Mouse (Mus musculus) myocyte (in vitro differentiated cells): ENCODE data around the gene Cage1. TPM values are rescaled to one million over a fixed set of nuclear protein-coding genes. Genes with fewer than 3 reads are reported as not detected.
A peak's percentile ranks its signal among the peaks of the same experiment; 100 is the strongest.

Experiments
- H3K27me3 ChIP-seq: one replicate; pipeline ENCODE4 v1.6.1; 2011; ENCODE audit not compliant: control insufficient read depth, insufficient read depth, insufficient read length
- H3K36me3 ChIP-seq: one replicate; pipeline ENCODE4 v1.6.1; 2011; ENCODE audit not compliant: control insufficient read depth, insufficient read depth
- H3K4me2 ChIP-seq: one replicate; pipeline ENCODE4 v1.6.1; 2011; ENCODE audit warnings: low read depth, control low read depth
- H3K4me3 ChIP-seq: one replicate; pipeline ENCODE4 v1.5.1; 2011; ENCODE audit warnings: mild to moderate bottlenecking, control low read depth, moderate library complexity
- H3K79me2 ChIP-seq: one replicate; pipeline ENCODE4 v1.6.1; 2011; ENCODE audit not compliant: control insufficient read depth, insufficient read depth
- H3ac ChIP-seq: one replicate; pipeline ENCODE4 v1.6.1; 2011; ENCODE audit not compliant: control insufficient read depth, insufficient read length
- CEBPB ChIP-seq: IDR thresholded peaks from 2 replicates; pipeline ENCODE4 v1.6.1; 2011; ENCODE audit warnings: mild to moderate bottlenecking, moderate library complexity; ENCODE audit not compliant: poor library complexity, insufficient read depth, severe bottlenecking
- E2F4 ChIP-seq: IDR thresholded peaks from one replicate; pipeline ENCODE4 v1.6.1; 2011; ENCODE audit warnings: mild to moderate bottlenecking, control low read depth, moderate library complexity; ENCODE audit not compliant: insufficient read depth
- MAX ChIP-seq: IDR thresholded peaks from one replicate; pipeline ENCODE4 v1.6.1; 2011; ENCODE audit warnings: low read depth, mild to moderate bottlenecking, control low read depth
- MYOD1 ChIP-seq, 3 experiments: IDR thresholded peaks; one replicate each; pipeline ENCODE4 v1.6.1; 2011; ENCODE audit warnings: control low read depth in 2 of 3, low read depth in 2 of 3, mild to moderate bottlenecking in 2 of 3, moderate library complexity in 1 of 3; ENCODE audit not compliant: insufficient read length in 2 of 3, control insufficient read depth in 1 of 3
- MYOG ChIP-seq, 3 experiments: IDR thresholded peaks; one replicate each; pipeline ENCODE4 v1.6.1; 2011; ENCODE audit warnings: control low read depth in 2 of 3, low read depth in 2 of 3, mild to moderate bottlenecking in 2 of 3; ENCODE audit not compliant: insufficient read length in 2 of 3, control insufficient read depth in 1 of 3, insufficient read depth in 1 of 3
- POLR2A ChIP-seq: IDR thresholded peaks from one replicate; pipeline ENCODE4 v1.6.1; 2011; ENCODE audit warnings: low read depth, mild to moderate bottlenecking, control low read depth, moderate library complexity; ENCODE audit not compliant: insufficient read length
- POLR2AphosphoS2 ChIP-seq: IDR thresholded peaks from one replicate; pipeline ENCODE4 v1.6.1; 2011; ENCODE audit warnings: low read depth, control low read depth; ENCODE audit not compliant: insufficient read length
- REST ChIP-seq: IDR thresholded peaks from one replicate; pipeline ENCODE4 v1.6.1; 2011; ENCODE audit warnings: mild to moderate bottlenecking, control low read depth, moderate library complexity; ENCODE audit not compliant: insufficient read depth, insufficient read length
- SRF ChIP-seq: IDR thresholded peaks from one replicate; pipeline ENCODE4 v1.6.1; 2011; ENCODE audit warnings: low read depth; ENCODE audit not compliant: control insufficient read depth, insufficient read length
- TCF12 ChIP-seq: IDR thresholded peaks from one replicate; pipeline ENCODE4 v1.6.1; 2011; ENCODE audit warnings: mild to moderate bottlenecking, control low read depth; ENCODE audit not compliant: poor library complexity, insufficient read depth, severe bottlenecking
- TCF3 ChIP-seq: IDR thresholded peaks from one replicate; pipeline ENCODE4 v1.6.1; 2011; ENCODE audit warnings: low read depth, control low read depth; ENCODE audit not compliant: insufficient read length
- USF1 ChIP-seq: IDR thresholded peaks from one replicate; pipeline ENCODE4 v1.6.1; 2011; ENCODE audit warnings: low read depth, mild to moderate bottlenecking, control low read depth, moderate library complexity
- polyA plus RNA-seq: library from polyadenylated mRNA; unstranded; fragments of >200 nt; fragmentation: generic; extraction: Trizol; gene quantifications from one replicate; pipeline ENCODE4 v1.2.1, GENCODE M21; 2012; ENCODE audit warnings: missing spikeins

The Cage1 gene
- polyA plus RNA-seq, 1 experiment: 0.35 TPM

DNA sequence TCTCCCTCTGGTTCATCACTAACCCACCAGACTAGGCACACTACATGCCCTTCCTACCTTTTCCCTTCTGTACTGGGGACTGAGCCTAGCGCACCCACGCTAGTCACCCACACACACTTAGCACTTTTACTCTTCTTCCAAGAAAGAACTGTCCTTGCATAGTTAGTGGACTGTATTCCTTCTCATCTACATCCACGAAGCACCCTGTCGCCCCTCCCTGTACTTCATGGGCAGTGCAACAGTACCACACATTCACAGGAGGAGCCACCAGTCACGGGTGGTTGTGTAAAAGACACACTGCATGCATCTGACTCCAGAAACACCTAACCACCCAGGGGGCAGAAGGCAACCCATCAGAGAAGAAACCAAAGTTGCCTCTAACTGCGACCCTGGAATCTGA, 62.8 kb downstream of the Cage1 start:
- H3ac ChIP-seq: no peak overlapping the region
- peaks cover 20% of the 10 kb centered on the region for H3K36me3 ChIP-seq
- H3K27me3 ChIP-seq: no peaks in the 10 kb centered on the region
- no peak overlapping the region for H3K4me2 ChIP-seq
- no peaks in the 10 kb centered on the region for H3K79me2 ChIP-seq
- H3K4me3 ChIP-seq: no peak overlapping the region
- TF ChIP-seq MAX (no peak), TCF3 (no peak)

DNA sequence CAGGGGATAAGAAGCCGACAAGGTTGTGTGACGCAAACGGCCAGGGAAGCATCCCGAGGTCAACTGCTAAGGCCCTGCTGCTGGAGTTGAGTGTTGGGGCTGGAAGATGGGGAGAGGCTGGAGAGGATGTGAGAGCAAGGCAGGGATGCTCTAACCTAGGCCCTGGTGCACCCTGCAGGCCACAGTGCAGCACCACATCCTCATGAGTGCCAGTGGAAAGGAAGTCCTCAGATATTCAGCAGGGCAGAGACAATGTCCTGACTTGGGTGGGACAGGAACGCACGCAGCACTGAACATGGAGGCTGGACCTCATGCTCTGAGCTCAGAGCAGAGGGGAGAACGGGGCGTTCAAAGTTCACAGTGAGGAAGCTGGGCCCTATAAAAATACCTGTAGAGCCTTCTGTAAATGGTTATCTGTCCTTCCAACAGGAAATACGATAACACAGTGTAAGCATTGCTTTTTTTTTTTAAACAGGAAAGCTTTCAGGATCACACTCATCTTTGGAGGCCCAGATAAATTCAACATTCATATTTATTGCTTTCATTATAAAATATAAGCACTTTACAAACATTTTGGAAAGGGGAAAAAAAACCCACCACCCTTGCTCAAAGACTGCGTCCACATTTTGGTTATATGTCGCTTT, 65.9 kb downstream of the Cage1 start:
- peak; percentile 30 for TF ChIP-seq POLR2AphosphoS2
- no peak for TF ChIP-seq MAX
- Histone ChIP-seq H3K79me2 (no peaks in the 10 kb centered on the region), H3K4me3 (no peak overlapping the region), H3K36me3 (no peaks in the 10 kb centered on the region), H3K27me3 (no peaks in the 10 kb centered on the region), H3K4me2 (no peak overlapping the region), H3ac (no peak overlapping the region)

DNA sequence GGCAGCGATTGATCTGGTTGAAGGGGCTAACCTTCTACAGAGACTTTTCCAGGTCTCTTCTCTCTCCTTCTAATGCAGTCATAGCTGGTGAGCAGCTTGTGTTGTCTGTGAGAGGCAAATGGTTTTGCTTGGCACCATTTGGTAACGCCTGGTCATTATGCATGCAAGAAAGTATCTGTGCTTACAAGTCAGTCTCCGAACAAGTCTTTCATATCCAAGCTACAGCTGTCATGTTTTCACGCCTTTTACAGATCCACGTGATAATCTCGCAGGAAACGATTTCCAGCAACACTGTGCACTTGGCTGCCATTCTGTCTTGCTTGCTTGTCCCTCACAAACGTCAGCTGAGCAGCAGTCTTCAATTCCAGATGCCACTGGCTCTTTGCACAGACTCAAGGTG, 66.9 kb downstream of the Cage1 start:
- Histone ChIP-seq H3K27me3 (no peaks in the 10 kb centered on the region), H3K36me3 (no peaks in the 10 kb centered on the region), H3K79me2 (no peaks in the 10 kb centered on the region), H3ac (no peak overlapping the region), H3K4me3 (no peak overlapping the region), H3K4me2 (no peak overlapping the region)
- TF ChIP-seq SRF (no peak), CEBPB (no peak), MAX (no peak), MYOD1 (IDR thresholded peaks at IDR 0.05; ENCODE audit: control insufficient read depth in 1 of 3, insufficient read length in 2 of 3, low read depth in 2 of 3) (no peak), REST (no peak), POLR2A (no peak), POLR2AphosphoS2 (no peak), TCF12 (no peak), E2F4 (no peak), MYOG (IDR thresholded peaks at IDR 0.05; ENCODE audit: control insufficient read depth in 1 of 3, insufficient read depth in 1 of 3, insufficient read length in 2 of 3, low read depth in 2 of 3) (no peak), TCF3 (no peak), USF1 (no peak)

DNA sequence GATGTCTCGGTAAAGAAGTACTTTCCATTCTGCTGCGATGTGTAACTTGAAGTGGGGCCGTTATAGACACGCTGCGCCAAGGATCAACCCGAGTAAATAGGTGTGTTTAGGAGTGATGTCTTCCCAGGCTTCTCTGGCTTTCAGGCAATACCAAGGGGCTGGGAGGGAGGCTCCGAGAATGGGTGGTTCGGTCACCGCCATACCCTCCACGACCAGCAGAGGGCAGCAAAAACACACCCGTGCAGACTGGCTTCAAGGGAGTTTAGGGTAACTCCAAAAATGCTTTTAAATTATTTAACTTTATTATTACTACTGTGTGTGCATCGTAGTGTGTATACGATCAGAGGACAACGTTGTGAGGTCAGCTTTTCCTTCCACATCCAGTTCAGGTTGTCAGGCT, 67.5 kb downstream of the Cage1 start:
- H3K4me2 ChIP-seq: no peak overlapping the region
- H3ac ChIP-seq: no peak overlapping the region
- H3K4me3 ChIP-seq: no peak overlapping the region
- H3K79me2 ChIP-seq: no peaks in the 10 kb centered on the region
- no peak for TF ChIP-seq MAX
- no peak for TF ChIP-seq TCF12
- TF ChIP-seq REST: no peak
- TF ChIP-seq MYOD1 (IDR thresholded peaks at IDR 0.05; ENCODE audit: control insufficient read depth in 1 of 3, insufficient read length in 2 of 3, low read depth in 2 of 3): no peak
- no peak for TF ChIP-seq TCF3
- TF ChIP-seq CEBPB: no peak
- no peak for TF ChIP-seq SRF
- TF ChIP-seq MYOG (IDR thresholded peaks at IDR 0.05; ENCODE audit: control insufficient read depth in 1 of 3, insufficient read depth in 1 of 3, insufficient read length in 2 of 3, low read depth in 2 of 3): no peak
- H3K27me3 ChIP-seq: no peaks in the 10 kb centered on the region
- no peaks in the 10 kb centered on the region for H3K36me3 ChIP-seq

DNA sequence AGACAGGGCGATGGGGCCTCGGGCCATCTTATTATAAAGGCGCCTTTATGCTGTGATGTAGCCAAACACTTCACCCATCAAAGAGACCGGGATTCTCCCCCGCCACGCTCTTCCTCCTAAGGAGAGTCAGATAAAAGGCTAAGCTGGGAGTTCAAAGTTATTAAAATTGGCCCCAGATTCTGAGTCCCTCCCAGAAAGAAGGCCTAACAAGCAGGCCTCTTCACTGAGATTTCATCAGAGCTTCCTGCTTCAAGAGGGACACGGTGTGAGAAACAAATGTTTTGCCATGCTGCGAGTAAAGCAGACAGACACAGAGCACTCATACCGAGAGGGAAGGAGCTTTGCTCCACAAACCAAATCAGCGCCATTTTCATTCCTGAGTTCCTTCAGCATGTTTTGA, 69.3 kb downstream of the Cage1 start:
- H3ac ChIP-seq: no peak overlapping the region
- H3K4me3 ChIP-seq: no peak overlapping the region
- H3K27me3 ChIP-seq: no peaks in the 10 kb centered on the region
- no peak overlapping the region for H3K4me2 ChIP-seq
- TF ChIP-seq MYOG (IDR thresholded peaks at IDR 0.05; ENCODE audit: control insufficient read depth in 1 of 3, insufficient read depth in 1 of 3, insufficient read length in 2 of 3, low read depth in 2 of 3): no peak
- TF ChIP-seq POLR2A: no peak
- TF ChIP-seq CEBPB: no peak
- no peak for TF ChIP-seq MYOD1 (IDR thresholded peaks at IDR 0.05; ENCODE audit: control insufficient read depth in 1 of 3, insufficient read length in 2 of 3, low read depth in 2 of 3)
- TF ChIP-seq REST: no peak
- TF ChIP-seq MAX: no peak
- TF ChIP-seq E2F4: no peak
- TF ChIP-seq USF1: no peak
- no peak for TF ChIP-seq SRF
- no peak for TF ChIP-seq POLR2AphosphoS2
- no peak for TF ChIP-seq TCF12
- no peak for TF ChIP-seq TCF3
- no peaks in the 10 kb centered on the region for H3K79me2 ChIP-seq
- no peaks in the 10 kb centered on the region for H3K36me3 ChIP-seq
